Mouse (Mus musculus) bone marrow macrophage, adult 2 months (primary cell): ENCODE measurements around the gene Tmem160. TPM values are rescaled to one million over a fixed set of nuclear protein-coding genes. Genes with fewer than 3 reads are reported as not detected.

Experiments
- H3K27ac ChIP-seq: 2 replicates; pipeline ENCODE4 v1.5.1; 2012; ENCODE audit warnings: low read depth, low read length; ENCODE audit not compliant: insufficient read depth
- H3K4me1 ChIP-seq: 2 replicates; pipeline ENCODE4 v1.6.1; 2012; ENCODE audit warnings: low read length; ENCODE audit not compliant: control insufficient read depth, insufficient read depth
- H3K4me3 ChIP-seq: 2 replicates; pipeline ENCODE4 v1.5.1; 2012; ENCODE audit warnings: mild to moderate bottlenecking, low read length, moderate library complexity; ENCODE audit not compliant: insufficient read depth
- CTCF ChIP-seq: IDR thresholded peaks from 2 replicates; pipeline ENCODE4 v1.5.1; 2012; ENCODE audit warnings: low read depth, mild to moderate bottlenecking, low read length, moderate library complexity
- POLR2A ChIP-seq: IDR thresholded peaks from 2 replicates; pipeline ENCODE4 v1.6.1; 2012; ENCODE audit warnings: mild to moderate bottlenecking, low read depth, low read length, borderline replicate concordance
- polyA plus RNA-seq: library from polyadenylated mRNA; stranded (reverse); fragments of >200 nt; gene quantifications from 2 replicates; pipeline ENCODE4 v1.2.4, GENCODE M21; 2012; ENCODE audit not compliant: missing spikeins, insufficient read depth, insufficient read length

Tmem160 gene
- polyA plus RNA-seq, 1 experiment = 43.4 TPM

DNA sequence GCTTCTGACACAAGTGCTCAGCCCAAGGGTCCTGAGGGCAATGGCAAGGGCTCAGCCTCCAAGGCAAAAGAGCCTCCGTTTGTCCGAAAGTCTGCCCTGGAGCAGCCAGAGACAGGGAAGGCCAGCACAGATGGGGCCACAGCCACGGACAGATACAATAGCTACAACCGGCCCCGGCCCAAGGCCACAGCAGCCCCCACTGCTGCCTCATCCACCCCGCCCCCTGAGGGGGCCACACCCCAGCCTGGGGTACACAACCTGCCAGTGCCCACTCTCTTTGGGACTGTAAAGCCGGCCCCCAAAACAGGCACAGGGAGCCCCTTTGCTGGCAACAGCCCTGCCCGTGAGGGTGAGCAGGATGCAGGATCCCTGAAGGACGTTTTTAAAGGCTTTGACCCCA, 17.5 kb upstream of the Tmem160 start:
- TF ChIP-seq POLR2A (no peak), CTCF (no peak)
- H3K4me1 ChIP-seq = no peaks in the 10 kb centered on the region
- no peak overlapping the region for H3K4me3 ChIP-seq
- H3K27ac ChIP-seq = no peak overlapping the region

- Histone ChIP-seq H3K4me1 (no peaks in the 10 kb centered on the region), H3K27ac (no peak overlapping the region), H3K4me3 (no peak overlapping the region)
- TF ChIP-seq CTCF = no peak
- TF ChIP-seq POLR2A = no peak
These were observed 11.3 kb upstream of the Tmem160 start for GRCm38 (mm10) chr7:16441241-16441640.

GRCm38 (mm10) chr7:16451656-16452055, 923 bp upstream of the Tmem160 start:
- no peak overlapping the region for H3K4me3 ChIP-seq
- no peak overlapping the region for H3K27ac ChIP-seq
- H3K4me1 ChIP-seq = peaks cover 8% of the 10 kb centered on the region
- TF ChIP-seq POLR2A = no peak
- no peak for TF ChIP-seq CTCF

DNA sequence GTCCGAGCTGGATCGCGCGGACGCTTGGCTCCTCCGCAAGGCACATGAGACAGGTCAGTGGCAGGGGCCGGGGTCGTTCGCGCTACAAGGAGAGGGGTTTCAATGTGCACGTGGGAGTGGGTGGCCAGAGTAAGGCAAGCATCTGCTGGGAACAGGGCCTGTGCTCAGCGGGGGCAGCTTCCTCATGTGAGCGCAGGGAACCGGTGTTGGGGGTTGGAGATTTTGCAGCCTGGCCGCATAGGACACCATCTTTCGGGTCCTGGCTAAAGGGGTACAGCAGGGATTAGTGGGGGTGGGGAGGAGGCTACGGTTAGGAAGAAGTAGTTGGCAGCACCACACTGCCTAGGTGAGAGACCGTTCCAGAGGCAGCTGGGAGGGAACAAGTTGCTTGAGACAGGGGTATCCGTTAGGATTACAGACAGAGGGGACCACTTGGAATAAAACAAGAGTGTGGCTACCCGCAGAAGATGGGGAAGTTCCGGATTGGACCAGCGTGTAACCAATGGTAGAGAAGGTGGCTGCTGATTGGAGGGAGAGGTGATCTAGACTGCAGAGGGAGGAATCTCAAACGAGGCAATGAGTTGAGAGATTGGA, 636 bp downstream of the Tmem160 start:
- TF ChIP-seq POLR2A (no peak), CTCF (no peak)
- H3K4me1 ChIP-seq = peaks cover 8% of the 10 kb centered on the region
- H3K4me3 ChIP-seq = peak overlapping the region; percentile 91
- 0 out of 2 replicates have a peak overlapping the region, but pooled peaks have one; percentile 18 for H3K27ac ChIP-seq

GRCm38 (mm10) chr7:16455016-16455415, 2.4 kb downstream of the Tmem160 start:
- peaks cover 8% of the 10 kb centered on the region for H3K4me1 ChIP-seq
- no peak for TF ChIP-seq CTCF
- no peak for TF ChIP-seq POLR2A
- no peak overlapping the region for H3K4me3 ChIP-seq
- H3K27ac ChIP-seq = no peak overlapping the region

- Histone ChIP-seq H3K4me1 (peaks cover 8% of the 10 kb centered on the region), H3K27ac (no peak overlapping the region), H3K4me3 (no peak overlapping the region)
- TF ChIP-seq CTCF (no peak), POLR2A (no peak)
These were observed 3.7 kb downstream of the Tmem160 start for GRCm38 (mm10) chr7:16456289-16456688.

GRCm38 (mm10) chr7:16460566-16460965, 8.0 kb downstream of the Tmem160 start:
- Histone ChIP-seq H3K27ac (no peak overlapping the region), H3K4me3 (no peak overlapping the region), H3K4me1 (no peaks in the 10 kb centered on the region)
- no peak for TF ChIP-seq CTCF
- TF ChIP-seq POLR2A = no peak

GRCm38 (mm10) chr7:16461151-16461550, 8.6 kb downstream of the Tmem160 start:
- no peak overlapping the region for H3K27ac ChIP-seq
- TF ChIP-seq POLR2A (no peak), CTCF (no peak)
- no peak overlapping the region for H3K4me3 ChIP-seq
- no peaks in the 10 kb centered on the region for H3K4me1 ChIP-seq

GRCm38 (mm10) chr7:16461705-16462104, 9.1 kb downstream of the Tmem160 start:
- H3K4me3 ChIP-seq = no peak overlapping the region
- no peak overlapping the region for H3K27ac ChIP-seq
- TF ChIP-seq CTCF (no peak), POLR2A (no peak)
- no peaks in the 10 kb centered on the region for H3K4me1 ChIP-seq

GRCm38 (mm10) chr7:16463214-16463613, 10.6 kb downstream of the Tmem160 start:
- no peak overlapping the region for H3K4me3 ChIP-seq
- H3K4me1 ChIP-seq = no peaks in the 10 kb centered on the region
- no peak for TF ChIP-seq POLR2A
- peak; percentile 83 for TF ChIP-seq CTCF
- no peak overlapping the region for H3K27ac ChIP-seq
